Mouse (Mus musculus) intestine, embryonic 15.5 days (tissue): ENCODE measurements around the gene Gm30083. TPM values are rescaled to one million over a fixed set of nuclear protein-coding genes. Genes with fewer than 3 reads are reported as not detected.

Experiments used
- ATAC-seq: fragments of 200-750 bp; cut with Nextera tagmentation; 2 replicates; pipeline ENCODE4 v1.8.0; 2017; ENCODE audit warnings: moderate TSS enrichment, moderate library complexity
- H3K27ac ChIP-seq: fragments of 300-500 bp; sonication (generic); 2 replicates; pipeline ENCODE4 v1.5.1; 2015; ENCODE audit warnings: mild to moderate bottlenecking, inconsistent platforms
- H3K27me3 ChIP-seq: fragments of 300-500 bp; sonication (generic); replicated peaks from 2 replicates; pipeline ENCODE4 v1.6.1; 2015; ENCODE audit warnings: inconsistent platforms
- H3K36me3 ChIP-seq: fragments of 300-500 bp; sonication (generic); 2 replicates; pipeline ENCODE4 v1.6.1; 2015; ENCODE audit warnings: inconsistent platforms
- H3K4me1 ChIP-seq: fragments of 300-500 bp; sonication (generic); replicated peaks from 2 replicates; pipeline ENCODE4 v1.6.1; 2015; ENCODE audit warnings: inconsistent platforms
- H3K4me2 ChIP-seq: fragments of 300-500 bp; sonication (generic); replicated peaks from 2 replicates; pipeline ENCODE4 v1.6.1; 2015; ENCODE audit warnings: mild to moderate bottlenecking, inconsistent platforms
- H3K4me3 ChIP-seq: fragments of 300-500 bp; sonication (generic); replicated peaks from 2 replicates; pipeline ENCODE4 v1.5.1; 2015; ENCODE audit warnings: inconsistent platforms
- H3K9ac ChIP-seq: fragments of 300-500 bp; sonication (generic); 2 replicates; pipeline ENCODE4 v1.6.1; 2015; ENCODE audit warnings: inconsistent platforms
- H3K9me3 ChIP-seq: fragments of 300-500 bp; sonication (generic); 2 replicates; pipeline ENCODE4 v1.6.1; 2016; ENCODE audit warnings: inconsistent platforms
- WGBS: fragments of 180-500 bp; shearing (Covaris S2); methylation state at CpG from one replicate; pipeline ENCODE4 v1.1.7; 2015; 5-methylcytosine and 5-hydroxymethylcytosine counted together
- polyA plus RNA-seq: library from polyadenylated mRNA; unstranded; fragments of >200 nt; fragmentation: Nextera tagmentation; extraction: Ambion mirVana; gene quantifications from 2 replicates; pipeline ENCODE4 v1.2.1, GENCODE M21; 2015

Gm30083 gene
- polyA plus RNA-seq, 1 experiment from 2014 or later = not detected

DNA sequence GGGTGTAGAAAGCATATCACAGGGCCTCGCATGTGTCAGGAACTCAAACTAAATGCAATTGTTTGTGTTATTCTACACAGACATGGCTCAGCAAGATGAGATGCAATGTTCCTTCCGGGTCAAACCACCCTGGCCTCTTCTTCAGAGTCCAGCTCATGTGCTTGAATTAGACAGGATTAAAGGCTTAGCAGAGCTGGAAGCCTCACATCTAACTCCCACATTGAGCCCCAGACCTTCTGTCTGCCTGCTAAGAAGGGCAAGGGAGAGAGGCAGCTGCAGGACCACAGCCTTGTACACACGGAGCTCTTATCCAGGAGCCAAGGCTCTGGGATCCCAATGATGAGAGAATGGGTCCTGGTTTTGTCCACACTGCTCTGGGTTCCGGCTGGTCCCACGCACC, 61.2 kb downstream of the Gm30083 start, which contains the start of gene Rbp3:
Gene Rbp3, plus strand, starts transcription at position 243 of the 400 bp plus-strand sequence.
- H3K27me3 ChIP-seq = no peaks in the 10 kb centered on the region
- no peak within 1 kb of the TSS for H3K4me3 ChIP-seq
- H3K4me2 ChIP-seq = no peak within 1 kb of the TSS
- H3K9me3 ChIP-seq = no peaks in the 10 kb centered on the region
- WGBS = 83% methylated on average over 5 of the region's 5 CpGs
- H3K4me1 ChIP-seq = no peaks in the 10 kb centered on the region
- no peak for ATAC-seq
- no peak within 1 kb of the TSS for H3K9ac ChIP-seq
- no peak within 1 kb of the TSS for H3K27ac ChIP-seq
- no peaks in the 10 kb centered on the region for H3K36me3 ChIP-seq

DNA sequence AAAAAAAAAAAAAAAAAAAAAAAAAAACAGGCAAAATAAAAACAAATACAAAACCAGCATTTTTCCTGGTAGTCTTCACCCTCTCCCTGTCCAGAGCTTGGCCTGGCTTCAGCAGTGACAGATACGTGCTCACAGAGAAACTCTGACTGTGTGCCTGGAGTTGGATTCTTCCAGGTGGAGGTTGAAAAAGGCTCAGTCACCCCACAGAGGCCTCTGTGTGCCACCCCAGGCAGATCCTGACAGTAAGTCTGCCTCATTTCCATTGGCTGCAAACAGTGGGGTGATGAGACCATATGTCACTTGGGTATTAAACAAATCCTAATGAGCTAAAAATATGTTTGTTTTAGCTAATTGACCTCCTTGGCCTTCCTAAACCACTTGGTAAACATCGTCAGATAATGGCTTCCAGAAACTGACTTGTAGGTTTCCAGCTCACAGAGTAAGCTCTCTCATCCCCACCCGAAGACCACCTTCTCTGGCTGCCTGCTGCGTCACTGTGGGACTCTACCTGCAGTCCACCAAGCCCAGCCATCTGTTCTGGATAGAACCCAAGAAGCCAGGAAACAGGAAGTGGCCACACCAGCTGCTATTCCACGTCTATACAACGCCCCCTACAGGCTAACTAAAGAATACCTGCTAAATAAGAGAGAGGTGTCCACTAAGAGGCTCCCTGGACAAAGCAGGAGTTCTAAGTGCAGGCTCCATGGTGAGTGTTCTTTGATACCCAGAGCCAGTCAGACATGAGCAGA, 62.6 kb downstream of the Gm30083 start:
- Histone ChIP-seq H3K36me3 (no peaks in the 10 kb centered on the region), H3K9me3 (no peaks in the 10 kb centered on the region), H3K4me2 (no peak overlapping the region), H3K27me3 (no peaks in the 10 kb centered on the region), H3K4me1 (no peaks in the 10 kb centered on the region), H3K27ac (no peak overlapping the region), H3K9ac (no peak overlapping the region), H3K4me3 (no peak overlapping the region)
- WGBS = 43% methylated on average over 6 of the region's 6 CpGs
- ATAC-seq = no peak

- H3K4me2 ChIP-seq = no peak overlapping the region
- no peak overlapping the region for H3K4me3 ChIP-seq
- no peaks in the 10 kb centered on the region for H3K4me1 ChIP-seq
- 77% methylated on average over 6 of the region's 6 CpGs for whole genome bisulfite sequencing
- H3K9me3 ChIP-seq = no peaks in the 10 kb centered on the region
- H3K9ac ChIP-seq = no peak overlapping the region
- no peaks in the 10 kb centered on the region for H3K36me3 ChIP-seq
- no peaks in the 10 kb centered on the region for H3K27me3 ChIP-seq
- H3K27ac ChIP-seq = no peak overlapping the region
- ATAC-seq = no peak
Observed at GRCm38 (mm10) chr14:33946125-33946524, 68.9 kb downstream of the Gm30083 start.

DNA sequence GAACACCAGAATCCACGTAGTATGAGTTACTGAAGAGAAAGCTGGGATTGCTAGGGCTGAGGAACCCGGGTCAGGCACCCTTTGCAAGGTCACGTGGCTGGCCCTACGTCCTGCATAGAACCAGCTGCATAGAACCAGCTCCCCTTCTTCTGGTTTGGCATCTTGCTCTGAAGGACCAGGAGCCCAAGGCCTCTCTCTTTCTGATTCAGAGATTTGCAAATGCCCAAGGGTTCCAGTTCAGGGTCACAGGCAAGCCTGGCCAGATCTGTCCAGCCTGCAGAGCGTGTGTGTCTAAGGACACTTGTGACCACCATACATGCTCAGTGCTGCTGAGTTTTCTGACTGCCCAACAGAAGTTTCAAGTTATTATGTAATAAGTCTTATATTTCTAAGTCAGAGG, 72.8 kb downstream of the Gm30083 start:
- no peak overlapping the region for H3K9ac ChIP-seq
- no peaks in the 10 kb centered on the region for H3K9me3 ChIP-seq
- no peak overlapping the region for H3K4me3 ChIP-seq
- 70% methylated on average over 5 of the region's 5 CpGs for WGBS
- no peak overlapping the region for H3K4me2 ChIP-seq
- no peaks in the 10 kb centered on the region for H3K27me3 ChIP-seq
- H3K36me3 ChIP-seq = no peaks in the 10 kb centered on the region
- H3K4me1 ChIP-seq = no peaks in the 10 kb centered on the region
- ATAC-seq = no peak
- no peak overlapping the region for H3K27ac ChIP-seq

DNA sequence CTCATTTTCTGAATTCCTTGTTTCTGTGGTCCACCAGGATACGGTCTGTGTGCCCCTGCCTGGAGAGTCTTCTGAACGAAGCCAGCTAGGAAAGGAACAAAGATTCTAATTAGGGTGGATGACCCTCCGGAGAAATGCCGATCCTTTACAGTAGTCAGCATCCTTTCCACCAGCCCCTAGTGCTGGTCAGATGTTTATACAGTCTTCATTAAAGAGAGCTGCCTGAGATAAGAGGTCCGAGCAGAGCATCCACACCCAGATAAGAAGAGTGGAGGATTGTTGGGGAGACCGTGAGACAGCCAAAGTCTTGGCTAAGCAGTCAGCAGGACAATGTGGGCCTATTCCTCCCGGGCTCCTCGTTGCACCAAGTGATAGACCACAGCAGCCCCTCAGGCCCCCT, 74.2 kb downstream of the Gm30083 start, which contains the start of gene Gdf2:
Gene Gdf2, plus strand, starts transcription at position 301 of the 400 bp plus-strand sequence.
- H3K27me3 ChIP-seq = no peaks in the 10 kb centered on the region
- H3K36me3 ChIP-seq = no peaks in the 10 kb centered on the region
- no peak within 1 kb of the TSS for H3K4me2 ChIP-seq
- H3K9ac ChIP-seq = no peak within 1 kb of the TSS
- H3K4me1 ChIP-seq = no peaks in the 10 kb centered on the region
- H3K9me3 ChIP-seq = no peaks in the 10 kb centered on the region
- H3K27ac ChIP-seq = no peak within 1 kb of the TSS
- ATAC-seq = no peak
- WGBS = 55% methylated on average over 8 of the region's 8 CpGs
- H3K4me3 ChIP-seq = no peak within 1 kb of the TSS

DNA sequence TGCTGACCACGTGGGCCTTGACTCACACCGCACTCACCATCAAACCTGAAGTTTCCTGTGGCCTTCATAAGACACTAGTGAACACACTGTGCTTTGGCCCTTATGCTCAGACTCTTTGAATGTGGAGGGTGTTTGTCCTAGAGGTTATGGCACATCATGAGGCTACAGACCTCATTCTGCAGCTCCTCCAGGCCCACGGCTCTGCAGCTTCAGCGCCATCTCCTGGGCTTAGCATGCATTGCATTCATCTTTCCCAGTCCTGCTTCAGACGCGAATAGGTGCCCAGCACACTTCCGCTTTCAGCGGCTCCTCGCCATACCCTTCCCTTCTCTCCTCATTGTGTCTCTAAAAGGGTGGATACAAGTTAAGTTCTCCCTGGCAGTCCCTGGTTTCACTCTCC, 75.9 kb downstream of the Gm30083 start:
- H3K36me3 ChIP-seq = no peaks in the 10 kb centered on the region
- peak overlapping the region; percentile 30; the same call in 1 of the 2 replicates for H3K4me2 ChIP-seq
- H3K27me3 ChIP-seq = no peaks in the 10 kb centered on the region
- H3K4me3 ChIP-seq = no peak overlapping the region
- no peak overlapping the region for H3K27ac ChIP-seq
- peak; percentile 51 for ATAC-seq
- H3K9ac ChIP-seq = 0 out of 2 replicates have a peak overlapping the region, but pooled peaks have one; percentile 26
- WGBS = 31% methylated on average over 9 of the region's 9 CpGs
- no peaks in the 10 kb centered on the region for H3K4me1 ChIP-seq
- H3K9me3 ChIP-seq = no peaks in the 10 kb centered on the region

Other genes starting within 250 kb of the Gm30083 start
- 7.1 and 9.4 TPM in 2 replicates for gene Gdf10, start 91.6 kb downstream of the Gm30083 start, polyA plus RNA-seq
- gene Gdf2, start 74.1 kb downstream of the Gm30083 start, polyA plus RNA-seq = 0.34 and 0.45 TPM in 2 replicates
- gene Rbp3, start 61.2 kb downstream of the Gm30083 start, polyA plus RNA-seq = not detected in 2 replicates
- gene Zfp488, start 36.4 kb downstream of the Gm30083 start, polyA plus RNA-seq = 0.18 and 0.20 TPM in 2 replicates
- not detected in 2 replicates for gene Gm5460, start 1.6 kb upstream of the Gm30083 start, polyA plus RNA-seq
- not detected in 2 replicates for gene Antxrl, start 37.5 kb upstream of the Gm30083 start, polyA plus RNA-seq
- gene Anxa8, start 70.8 kb upstream of the Gm30083 start, polyA plus RNA-seq = 2.9 and 4.0 TPM in 2 replicates
- gene A630023A22Rik, start 87.6 kb upstream of the Gm30083 start, polyA plus RNA-seq = 0.79 and 1.5 TPM in 2 replicates
- 0.21 and 0.41 TPM in 2 replicates for gene Npy4r, start 137.3 kb upstream of the Gm30083 start, polyA plus RNA-seq
- 0.19 and 0.30 TPM in 2 replicates for gene Gprin2, start 186.5 kb upstream of the Gm30083 start, polyA plus RNA-seq
- 0.73 and 1.1 TPM in 2 replicates for gene Syt15, start 204.4 kb upstream of the Gm30083 start, polyA plus RNA-seq